Mouse (Mus musculus) MEL (cell line): ENCODE results near the gene Pygo2. TPM values are rescaled to one million over a fixed set of nuclear protein-coding genes. Genes with fewer than 3 reads are reported as not detected.

Experiments used
- DNase-seq: peaks from one replicate; pipeline ENCODE4 v3.0.0; 2011; ENCODE audit warnings: low read depth, low spot score
- H3K27ac ChIP-seq: 2 replicates; pipeline ENCODE4 v1.5.1; 2012; ENCODE audit warnings: low read depth, mild to moderate bottlenecking, control low read depth, low read length, moderate library complexity; ENCODE audit not compliant: control insufficient read depth
- H3K27me3 ChIP-seq, 2 experiments: fragments of 150-350 bp in 1 of 2; sonication (generic) in 1 of 2; 2 replicates each; pipeline ENCODE4 v1.6.1; 2012; ENCODE audit warnings: low read length in 2 of 2, mild to moderate bottlenecking in 2 of 2, improper control_type of control experiment in 1 of 2, moderate library complexity in 1 of 2; ENCODE audit not compliant: insufficient read depth in 2 of 2, control insufficient read depth in 1 of 2
- H3K36me3 ChIP-seq, 2 experiments: 2 replicates each; pipeline ENCODE4 v1.6.1; 2012 to 2014; ENCODE audit warnings: low read length in 2 of 2, improper control_type of control experiment in 1 of 2, inconsistent platforms in 1 of 2, mild to moderate bottlenecking in 1 of 2; ENCODE audit not compliant: insufficient read depth in 2 of 2, control insufficient read depth in 1 of 2
- H3K4me1 ChIP-seq, 2 experiments: fragments of 150-350 bp in 1 of 2; sonication (generic) in 1 of 2; 2 replicates each; pipeline ENCODE4 v1.6.1; 2012; ENCODE audit warnings: low read length in 2 of 2, improper control_type of control experiment in 1 of 2, mild to moderate bottlenecking in 1 of 2; ENCODE audit not compliant: insufficient read depth in 2 of 2, control insufficient read depth in 1 of 2
- H3K4me3 ChIP-seq, 2 experiments: fragments of 150-350 bp in 1 of 2; sonication (generic) in 1 of 2; 2 replicates each; pipeline ENCODE4 v1.5.1; 2012; ENCODE audit warnings: low read depth in 2 of 2, low read length in 2 of 2, mild to moderate bottlenecking in 2 of 2, moderate library complexity in 2 of 2, control low read depth in 1 of 2, improper control_type of control experiment in 1 of 2; ENCODE audit not compliant: control insufficient read depth in 1 of 2, insufficient read depth in 1 of 2
- H3K79me2 ChIP-seq: 2 replicates; pipeline ENCODE4 v1.6.1; 2012; ENCODE audit warnings: mild to moderate bottlenecking, low read length, moderate library complexity; ENCODE audit not compliant: control insufficient read depth, poor library complexity, insufficient read depth
- H3K9ac ChIP-seq: 2 replicates; pipeline ENCODE4 v1.6.1; 2012; ENCODE audit warnings: low read depth, mild to moderate bottlenecking, control low read depth, low read length, moderate library complexity; ENCODE audit not compliant: control insufficient read depth, poor library complexity, severe bottlenecking
- H3K9me3 ChIP-seq: fragments of 150-350 bp; sonication (generic); replicated peaks from 2 replicates; pipeline ENCODE4 v1.6.1; 2012; ENCODE audit warnings: mild to moderate bottlenecking, low read length, improper control_type of control experiment, moderate library complexity; ENCODE audit not compliant: insufficient read depth
- CHD1 ChIP-seq: IDR thresholded peaks from 2 replicates; pipeline ENCODE4 v1.6.1; 2012; ENCODE audit warnings: low read depth, mild to moderate bottlenecking, inconsistent platforms, low read length, improper control_type of control experiment
- CHD2 ChIP-seq: IDR thresholded peaks from 2 replicates; pipeline ENCODE4 v1.6.1; 2011; ENCODE audit warnings: low read length, improper control_type of control experiment
- CTCF ChIP-seq, 3 experiments: IDR thresholded peaks in 2 of 3; conservative IDR thresholded peaks in 1 of 3; 2 replicates each; pipeline ENCODE4 v1.5.1; 2011 to 2012; ENCODE audit warnings: low read length in 3 of 3, low read depth in 2 of 3, mild to moderate bottlenecking in 2 of 3, improper control_type of control experiment in 1 of 3, inconsistent platforms in 1 of 3, mixed read lengths in 1 of 3, moderate library complexity in 1 of 3; ENCODE audit not compliant: control insufficient read depth in 1 of 3, insufficient read depth in 1 of 3, poor library complexity in 1 of 3, severe bottlenecking in 1 of 3
- E2F4 ChIP-seq: IDR thresholded peaks from 2 replicates; pipeline ENCODE4 v1.6.1; 2011; ENCODE audit warnings: low read depth, low read length, improper control_type of control experiment, borderline replicate concordance
- EP300 ChIP-seq, 2 experiments: IDR thresholded peaks; 2 replicates each; pipeline ENCODE4 v1.6.1; 2011; ENCODE audit warnings: improper control_type of control experiment in 2 of 2, low read length in 2 of 2, low read depth in 1 of 2, mild to moderate bottlenecking in 1 of 2
- ETS1 ChIP-seq: IDR thresholded peaks from 2 replicates; pipeline ENCODE4 v1.6.1; 2012; ENCODE audit warnings: low read depth, mild to moderate bottlenecking, inconsistent platforms, low read length, improper control_type of control experiment, moderate library complexity
- GABPA ChIP-seq: IDR thresholded peaks from 2 replicates; pipeline ENCODE4 v1.6.1; 2012; ENCODE audit warnings: low read depth, mild to moderate bottlenecking, inconsistent platforms, low read length, improper control_type of control experiment, moderate library complexity
- GATA1 ChIP-seq: IDR thresholded peaks from 2 replicates; pipeline ENCODE4 v1.6.1; 2011; ENCODE audit warnings: low read depth, low read length, improper control_type of control experiment
- HCFC1 ChIP-seq: IDR thresholded peaks from 2 replicates; pipeline ENCODE4 v1.6.1; 2012; ENCODE audit warnings: low read depth, mild to moderate bottlenecking, inconsistent platforms, low read length, improper control_type of control experiment, moderate library complexity
- JUND ChIP-seq: IDR thresholded peaks from 2 replicates; pipeline ENCODE4 v1.6.1; 2011; ENCODE audit warnings: low read depth, mild to moderate bottlenecking, improper control_type of control experiment, low read length
- MAFK ChIP-seq: IDR thresholded peaks from 2 replicates; pipeline ENCODE4 v1.6.1; 2011; ENCODE audit warnings: low read depth, mild to moderate bottlenecking, low read length, improper control_type of control experiment, borderline replicate concordance
- MEF2A ChIP-seq: IDR thresholded peaks from 2 replicates; pipeline ENCODE4 v1.6.1; 2014; ENCODE audit warnings: low read depth, mild to moderate bottlenecking, inconsistent platforms, low read length, improper control_type of control experiment; ENCODE audit not compliant: poor library complexity, insufficient replicate concordance, severe bottlenecking; ENCODE audit errors: extremely low read depth
- MXI1 ChIP-seq: IDR thresholded peaks from 2 replicates; pipeline ENCODE4 v1.6.1; 2011; ENCODE audit warnings: mild to moderate bottlenecking, low read depth, low read length, improper control_type of control experiment
- MYB ChIP-seq: IDR thresholded peaks from 2 replicates; pipeline ENCODE4 v1.6.1; 2011; ENCODE audit warnings: mild to moderate bottlenecking, low read depth, low read length, improper control_type of control experiment
- MYC ChIP-seq: IDR thresholded peaks from 2 replicates; pipeline ENCODE4 v1.6.1; 2011; ENCODE audit warnings: low read depth, mild to moderate bottlenecking, low read length, improper control_type of control experiment, moderate library complexity
- NELFE ChIP-seq: IDR thresholded peaks from 2 replicates; pipeline ENCODE4 v1.6.1; 2011; ENCODE audit warnings: low read depth, low read length, improper control_type of control experiment
- NRF1 ChIP-seq: IDR thresholded peaks from 2 replicates; pipeline ENCODE4 v1.6.1; 2014; ENCODE audit warnings: low read depth, mild to moderate bottlenecking, inconsistent platforms, low read length, improper control_type of control experiment, moderate library complexity; ENCODE audit not compliant: poor library complexity, insufficient read depth, severe bottlenecking
- POLR2A ChIP-seq, 2 experiments: IDR thresholded peaks; 2 replicates each; pipeline ENCODE4 v1.6.1; 2011 to 2012; ENCODE audit warnings: low read length in 2 of 2, mild to moderate bottlenecking in 2 of 2, control low read depth in 1 of 2, improper control_type of control experiment in 1 of 2, low read depth in 1 of 2, moderate library complexity in 1 of 2; ENCODE audit not compliant: control insufficient read depth in 1 of 2, insufficient read depth in 1 of 2, poor library complexity in 1 of 2
- POLR2AphosphoS2 ChIP-seq: IDR thresholded peaks from 2 replicates; pipeline ENCODE4 v1.6.1; 2011; ENCODE audit warnings: low read length, improper control_type of control experiment
- POLR2AphosphoS5 ChIP-seq: IDR thresholded peaks from 2 replicates; pipeline ENCODE4 v1.6.1; 2012; ENCODE audit warnings: low read depth, borderline replicate concordance, mild to moderate bottlenecking, inconsistent platforms, low read length, moderate library complexity, mixed read lengths
- TAL1 ChIP-seq: IDR thresholded peaks from 2 replicates; pipeline ENCODE4 v1.6.1; 2012; ENCODE audit warnings: mild to moderate bottlenecking, inconsistent platforms, low read length, moderate library complexity, mixed read lengths
- TBP ChIP-seq: IDR thresholded peaks from 2 replicates; pipeline ENCODE4 v1.8.0; 2011; ENCODE audit warnings: low read depth, low read length, improper control_type of control experiment
- USF1 ChIP-seq: IDR thresholded peaks from 2 replicates; pipeline ENCODE4 v1.6.1; 2014; ENCODE audit warnings: low read depth, mild to moderate bottlenecking, inconsistent platforms, low read length, improper control_type of control experiment, moderate library complexity
- USF2 ChIP-seq, 2 experiments: IDR thresholded peaks; 2 replicates each; pipeline ENCODE4 v1.6.1; 2011 to 2012; ENCODE audit warnings: improper control_type of control experiment in 2 of 2, low read length in 2 of 2, borderline replicate concordance in 1 of 2, inconsistent platforms in 1 of 2, low read depth in 1 of 2, mild to moderate bottlenecking in 1 of 2; ENCODE audit not compliant: insufficient read depth in 1 of 2
- ZMIZ1 ChIP-seq: IDR thresholded peaks from 2 replicates; pipeline ENCODE4 v1.6.1; 2012; ENCODE audit warnings: low read depth, mild to moderate bottlenecking, inconsistent platforms, low read length, improper control_type of control experiment, moderate library complexity
- polyA plus RNA-seq, 2 experiments: library from polyadenylated mRNA; stranded (reverse) in 1 of 2; unstranded in 1 of 2; fragments of >175 nt in 1 of 2; fragments of >200 nt in 1 of 2; gene quantifications; 2 replicates each; pipeline versions ENCODE4 v1.2.1 to v1.2.4; 2012; ENCODE audit warnings: low replicate concordance in 2 of 2, low read depth in 1 of 2; ENCODE audit not compliant: insufficient read length in 2 of 2, insufficient read depth in 1 of 2, missing spikeins in 1 of 2
- total RNA-seq: library from RNA; depleted of rRNA; stranded (reverse); fragments of 300-350 nt; gene quantifications from 2 replicates; pipeline ENCODE4 v1.2.3, GENCODE M21; 2012

Pygo2 gene
- total and polyA plus RNA-seq, 3 experiments, result 50.3 to 61.1 TPM; not detected in 1

DNA sequence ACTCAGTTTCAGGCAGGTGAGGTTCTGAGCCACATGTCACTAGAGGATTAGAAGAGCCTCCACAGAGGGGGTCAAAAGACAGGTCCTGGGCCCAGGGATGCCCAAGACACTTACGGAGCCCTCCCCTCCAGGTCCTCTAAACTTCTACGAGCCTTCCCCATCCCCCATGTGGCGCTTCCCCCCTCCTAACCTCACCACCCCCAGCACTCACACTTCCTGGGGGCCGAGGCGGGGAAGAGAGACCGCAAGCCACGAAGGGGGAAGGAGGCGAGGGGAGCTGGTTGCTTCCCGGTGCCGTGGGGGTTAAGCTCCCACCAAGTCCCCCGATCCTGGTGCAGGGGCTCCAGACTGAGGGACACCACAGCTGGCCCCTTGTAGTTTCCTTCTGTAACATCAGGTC is 44.6 kb upstream of the Pygo2 start:
- Histone ChIP-seq H3K27me3 (no peaks in the 10 kb centered on the region), H3K4me3 (no peak overlapping the region), H3K79me2 (no peaks in the 10 kb centered on the region), H3K27ac (no peak overlapping the region), H3K9me3 (no peaks in the 10 kb centered on the region), H3K9ac (no peak overlapping the region), H3K4me1 (peaks cover 7 to 28% of the 10 kb centered on the region in 2 experiments), H3K36me3 (peaks cover 0 to 22% of the 10 kb centered on the region in 2 experiments; a peak in 2 of 4 replicates)
- no peak for DNase-seq
- TF ChIP-seq POLR2A (IDR thresholded peaks at IDR 0.05; ENCODE audit: control insufficient read depth in 1 of 2, insufficient read depth in 1 of 2, low read depth in 1 of 2, low read length in 2 of 2, poor library complexity in 1 of 2), result no peak
- TF ChIP-seq NELFE, result no peak
- no peak for TF ChIP-seq USF2 (IDR thresholded peaks at IDR 0.05; ENCODE audit: borderline replicate concordance in 1 of 2, insufficient read depth in 1 of 2, low read depth in 1 of 2, low read length in 2 of 2)
- TF ChIP-seq TBP, result no peak
- no peak for TF ChIP-seq NRF1
- TF ChIP-seq MEF2A, result no peak
- no peak for TF ChIP-seq TAL1
- no peak for TF ChIP-seq MYC
- TF ChIP-seq CHD1, result no peak
- TF ChIP-seq USF1, result no peak
- TF ChIP-seq CTCF (IDR thresholded peaks at IDR 0.05 in 2 of 3, conservative IDR thresholded peaks at IDR 0.05 in 1 of 3; ENCODE audit: control insufficient read depth in 1 of 3, insufficient read depth in 1 of 3, low read depth in 2 of 3, low read length in 3 of 3, poor library complexity in 1 of 3, severe bottlenecking in 1 of 3), result no peak
- no peak for TF ChIP-seq MYB
- no peak for TF ChIP-seq MXI1

DNA sequence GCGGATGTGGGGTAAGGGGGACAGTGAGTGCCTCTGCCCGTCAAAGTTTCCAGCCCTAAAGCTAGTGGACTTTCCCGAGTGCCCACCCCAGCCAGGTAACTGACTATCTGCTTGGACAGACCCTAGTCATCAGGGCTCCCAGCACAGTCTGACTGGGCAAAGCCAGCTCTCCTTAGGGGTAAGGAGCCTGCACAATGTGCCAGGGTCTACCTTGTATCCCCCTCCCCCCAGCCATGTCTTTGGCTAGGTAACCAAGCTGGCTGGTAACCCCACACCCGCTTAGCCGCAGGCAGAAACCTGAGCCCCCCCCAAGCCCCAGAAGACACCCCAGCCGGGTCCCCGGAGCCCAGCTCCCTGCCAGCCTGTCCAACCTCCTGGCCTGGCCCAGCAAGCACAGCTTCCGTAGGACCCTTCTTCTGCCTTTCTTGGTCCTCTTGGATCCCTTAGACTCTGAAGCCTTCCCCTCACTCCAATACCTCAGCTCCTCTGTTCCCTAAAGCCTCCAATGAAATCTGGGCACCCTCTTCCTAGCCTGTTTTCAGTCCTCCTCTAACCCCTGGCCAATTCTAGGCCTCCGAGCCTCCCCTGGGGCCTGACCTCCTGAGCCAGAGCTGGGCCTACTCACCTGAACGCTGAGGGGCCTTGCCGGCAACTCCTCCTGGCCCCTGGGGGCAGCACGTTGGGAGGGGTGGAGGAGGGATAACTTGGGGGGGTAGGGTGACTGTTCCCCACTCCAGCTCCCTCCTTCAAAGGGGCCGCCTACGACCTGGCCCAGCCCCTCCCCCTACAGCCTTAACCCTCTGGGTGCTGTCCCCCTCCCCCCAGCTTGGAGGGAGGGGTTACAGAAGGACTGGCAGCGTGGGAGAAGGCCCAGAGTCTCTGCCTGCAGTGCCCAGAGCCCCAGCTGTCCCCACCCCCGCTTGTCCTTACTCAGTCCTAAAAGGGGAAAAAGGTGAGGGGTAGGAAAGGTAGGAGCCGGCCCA is 43.3 kb upstream of the Pygo2 start:
- Histone ChIP-seq H3K9me3 (no peaks in the 10 kb centered on the region), H3K4me1 (peaks cover 11 to 36% of the 10 kb centered on the region in 2 experiments), H3K27ac (no peak overlapping the region), H3K4me3 (no peak overlapping the region), H3K79me2 (peaks cover 5% of the 10 kb centered on the region; the same call in 1 of the 2 replicates), H3K36me3 (peaks cover 0 to 30% of the 10 kb centered on the region in 2 experiments; a peak in 2 of 4 replicates), H3K9ac (no peak overlapping the region), H3K27me3 (no peaks in the 10 kb centered on the region)
- TF ChIP-seq POLR2AphosphoS2 (no peak), NRF1 (no peak), POLR2AphosphoS5 (no peak), GABPA (no peak), ZMIZ1 (no peak), CHD2 (no peak), USF2 (IDR thresholded peaks at IDR 0.05; ENCODE audit: borderline replicate concordance in 1 of 2, insufficient read depth in 1 of 2, low read depth in 1 of 2, low read length in 2 of 2) (no peak), MAFK (no peak), ETS1 (no peak), EP300 (IDR thresholded peaks at IDR 0.05; ENCODE audit: low read depth in 1 of 2, low read length in 2 of 2) (no peak), MXI1 (no peak), HCFC1 (no peak), POLR2A (IDR thresholded peaks at IDR 0.05; ENCODE audit: control insufficient read depth in 1 of 2, insufficient read depth in 1 of 2, low read depth in 1 of 2, low read length in 2 of 2, poor library complexity in 1 of 2) (no peak), JUND (no peak), E2F4 (no peak), GATA1 (no peak)
- DNase-seq, result no peak
